Mouse (Mus musculus): ENCODE results near the gene Syt13.

Gene Syt13

GRCm38 (mm10) chr2:92958640-92959039, 43.7 kb downstream of the Syt13 start:
- in situ Hi-C loops (cut with MboI, MseI), result loop anchor here (5.0 kb wide), 1 partner anchor 71 kb away; no protein-coding TSS in a partner anchor

GRCm38 (mm10) chr2:92964345-92964744, 49.4 kb downstream of the Syt13 start:
- in situ Hi-C loops (cut with MboI, MseI), result no loop called here

DNA sequence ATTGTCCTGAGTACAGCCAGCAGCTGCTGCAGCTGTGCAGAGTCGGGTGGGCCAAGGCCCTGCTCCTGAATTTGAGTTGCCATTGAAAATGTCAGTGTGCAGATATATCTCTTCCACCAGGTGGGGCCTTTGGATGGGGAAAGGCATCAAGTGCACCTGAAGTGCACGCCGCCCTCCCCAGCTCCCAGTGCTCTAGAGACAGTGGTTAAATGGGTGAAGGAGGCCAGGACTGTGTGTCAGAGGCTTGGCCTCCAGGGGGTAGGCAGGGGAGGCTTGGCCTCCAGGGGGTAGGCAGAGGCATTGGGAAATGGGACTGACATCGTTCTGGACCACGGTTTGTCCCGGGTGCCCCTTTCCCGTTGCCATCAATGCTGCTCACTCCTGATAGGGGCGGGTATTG, 51.4 kb downstream of the Syt13 start:
- in situ Hi-C loops (cut with MboI, MseI), result no loop called here

GRCm38 (mm10) chr2:92967032-92967838, 52.3 kb downstream of the Syt13 start:
- in situ Hi-C loops (cut with MboI, MseI), result no loop called here

- in situ Hi-C loops (cut with MboI, MseI), result no loop called here
These were observed 52.9 kb downstream of the Syt13 start for GRCm38 (mm10) chr2:92967839-92968166.

DNA sequence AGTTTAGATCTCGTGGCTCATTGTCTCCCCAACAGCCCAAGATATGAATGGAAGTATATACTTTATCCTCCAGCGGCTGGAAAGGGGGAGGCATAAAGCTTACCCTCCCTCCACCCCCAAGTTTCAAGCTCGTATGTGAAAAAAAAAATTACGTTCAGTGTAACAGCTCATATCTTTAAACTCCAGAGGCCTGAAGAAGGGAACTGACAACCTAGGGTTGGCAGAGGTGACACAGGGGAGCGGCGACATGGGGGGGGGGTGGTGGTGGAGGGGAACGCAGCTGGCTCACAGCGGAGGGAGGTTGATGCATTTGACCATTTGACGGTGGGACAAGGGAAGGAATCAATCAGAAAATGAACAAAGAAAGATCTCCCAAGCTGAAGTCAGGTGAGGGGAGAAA, 56.2 kb downstream of the Syt13 start:
- in situ Hi-C loops (cut with MboI, MseI), result no loop called here

- in situ Hi-C loops (cut with MboI, MseI), result no loop called here
These were observed 56.6 kb downstream of the Syt13 start for GRCm38 (mm10) chr2:92971536-92971935.

GRCm38 (mm10) chr2:92972071-92972470, 57.2 kb downstream of the Syt13 start:
- in situ Hi-C loops (cut with MboI, MseI), result no loop called here

DNA sequence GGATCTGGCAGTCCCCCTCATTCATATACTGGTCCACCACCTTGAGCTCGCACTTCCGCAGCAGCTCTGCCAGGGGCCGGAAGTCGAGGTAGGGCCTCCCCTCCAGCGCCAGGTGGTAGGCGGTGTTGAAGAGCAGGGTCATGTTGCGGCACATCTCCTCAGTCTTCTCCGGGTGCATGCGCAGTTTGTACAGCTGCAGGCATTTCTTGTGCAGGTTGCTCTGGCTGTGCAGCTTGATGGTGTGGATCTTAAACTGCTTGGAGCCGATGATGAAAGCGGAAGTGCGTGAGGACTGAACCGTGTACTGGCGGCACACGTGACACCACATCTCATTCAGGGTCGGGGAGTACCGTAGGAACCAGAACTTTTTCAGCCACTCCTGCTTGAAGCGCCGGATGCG, 58.7 kb downstream of the Syt13 start:
- in situ Hi-C loops (cut with MboI, MseI), result no loop called here

DNA sequence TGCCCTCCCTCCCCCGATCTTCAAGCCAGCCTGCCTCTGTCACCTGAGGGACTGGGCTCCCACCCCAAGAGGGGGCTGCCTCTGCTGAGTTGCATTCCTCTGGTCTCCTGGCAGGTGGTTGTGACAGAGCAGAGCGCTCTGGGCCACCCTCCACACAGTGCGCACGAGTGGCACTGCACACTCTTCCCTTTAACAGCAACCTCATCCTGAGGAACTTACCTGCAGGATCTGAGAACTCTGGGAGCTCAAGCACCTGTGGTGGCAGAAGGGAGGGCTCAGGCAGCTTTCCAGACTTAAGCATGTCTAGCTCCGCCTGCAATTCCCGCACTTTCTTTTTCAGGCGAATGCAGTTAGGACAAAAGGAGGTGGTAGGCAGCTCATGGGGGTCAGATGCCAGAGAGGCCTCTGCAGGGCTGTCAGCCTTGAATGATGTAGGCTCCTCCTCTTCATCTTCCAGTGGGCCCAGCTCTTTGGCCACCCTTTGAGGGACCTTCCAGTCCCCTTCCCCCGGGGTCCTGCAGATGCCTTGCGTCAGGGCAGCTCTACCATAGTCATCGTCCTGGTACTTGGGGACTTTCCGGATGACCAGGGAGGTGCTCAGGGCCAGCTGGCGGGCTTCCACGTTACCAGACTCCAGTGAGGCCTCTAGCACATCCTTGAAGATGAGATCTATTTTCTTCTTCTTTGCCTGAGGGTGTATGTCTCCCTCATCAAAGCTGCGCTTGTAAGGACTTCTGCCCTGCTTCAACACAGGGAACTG, 60.3 kb downstream of the Syt13 start:
- in situ Hi-C loops (cut with MboI, MseI), result no loop called here

- in situ Hi-C loops (cut with MboI, MseI), result no loop called here
These were observed 65.3 kb downstream of the Syt13 start for GRCm38 (mm10) chr2:92980165-92980564.

GRCm38 (mm10) chr2:92982591-92983272, 67.8 kb downstream of the Syt13 start:
- in situ Hi-C loops (cut with MboI, MseI), result no loop called here

DNA sequence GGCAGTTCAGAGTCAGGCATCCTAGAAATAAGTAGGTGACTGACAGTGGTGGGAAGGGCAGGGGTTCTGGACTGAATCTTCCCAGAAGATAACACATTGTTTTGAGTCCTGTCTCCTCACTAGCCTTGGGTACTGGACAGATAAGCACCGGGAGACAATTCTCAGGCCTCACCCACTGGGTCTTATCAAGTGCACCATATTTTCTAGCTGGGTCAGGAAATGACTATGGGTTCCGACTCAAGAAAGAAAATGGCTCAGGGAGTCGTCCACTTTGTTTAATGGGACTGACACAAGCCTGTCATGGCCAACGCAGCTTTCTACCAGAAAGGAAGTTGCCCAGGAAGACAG, 68.3 kb downstream of the Syt13 start:
- in situ Hi-C loops (cut with MboI, MseI), result no loop called here

DNA sequence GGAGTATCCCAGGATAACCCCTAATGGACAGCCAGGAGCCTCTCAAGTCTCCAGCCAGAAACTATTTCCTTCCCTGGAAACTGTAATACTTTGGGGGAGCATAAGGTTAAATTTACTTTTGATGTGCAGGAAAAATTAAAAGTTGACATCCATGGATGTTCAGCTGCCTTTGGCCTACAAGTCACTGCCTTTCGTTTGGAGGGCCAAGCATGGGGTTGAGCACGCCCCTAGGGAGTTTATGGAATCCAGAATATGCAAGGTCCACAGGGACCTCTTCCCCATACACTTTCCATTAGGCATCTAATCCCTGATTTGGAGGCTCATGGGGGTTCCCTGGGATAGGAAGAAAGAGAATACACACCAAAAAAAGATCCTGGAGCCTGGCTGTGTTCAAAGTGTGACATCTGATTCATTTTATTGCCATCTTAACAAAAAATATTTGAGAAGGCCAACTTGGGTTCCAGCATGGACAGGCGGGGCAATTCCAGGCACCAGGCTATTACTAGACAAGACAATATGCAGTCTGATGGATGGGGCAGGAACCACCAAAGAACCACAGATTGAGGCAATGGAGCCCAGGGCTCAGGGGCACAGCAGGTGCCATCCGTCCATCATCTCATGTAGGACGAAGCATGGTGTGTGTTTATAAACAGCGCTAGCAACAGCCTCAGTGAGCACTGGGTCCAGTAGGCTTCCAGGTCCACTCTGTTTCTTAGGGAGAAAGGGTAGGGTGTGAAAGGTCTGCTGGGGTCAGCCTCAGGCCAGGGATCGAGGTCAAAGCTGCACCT, 69.6 kb downstream of the Syt13 start:
- in situ Hi-C loops (cut with MboI, MseI), result no loop called here

DNA sequence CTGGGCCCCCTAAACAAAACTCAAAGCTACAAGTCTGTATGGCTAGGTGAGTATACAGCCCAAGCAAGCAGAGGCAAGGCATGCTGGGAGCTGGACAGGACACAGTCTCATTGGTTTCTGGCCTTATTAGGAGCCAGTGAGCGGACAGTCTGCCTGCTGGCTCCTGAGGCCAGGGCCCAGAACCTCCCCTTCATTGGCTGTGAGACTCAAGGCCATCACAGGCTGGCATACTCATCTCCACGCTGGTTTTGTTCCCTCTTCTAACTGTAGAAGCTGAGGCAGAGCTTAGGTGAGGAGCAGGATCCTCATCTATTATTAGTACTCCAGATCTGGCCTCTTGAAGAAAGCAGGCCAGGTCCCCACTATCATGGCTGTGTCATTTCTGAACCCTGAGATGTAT, 70.3 kb downstream of the Syt13 start:
- in situ Hi-C loops (cut with MboI, MseI), result no loop called here

DNA sequence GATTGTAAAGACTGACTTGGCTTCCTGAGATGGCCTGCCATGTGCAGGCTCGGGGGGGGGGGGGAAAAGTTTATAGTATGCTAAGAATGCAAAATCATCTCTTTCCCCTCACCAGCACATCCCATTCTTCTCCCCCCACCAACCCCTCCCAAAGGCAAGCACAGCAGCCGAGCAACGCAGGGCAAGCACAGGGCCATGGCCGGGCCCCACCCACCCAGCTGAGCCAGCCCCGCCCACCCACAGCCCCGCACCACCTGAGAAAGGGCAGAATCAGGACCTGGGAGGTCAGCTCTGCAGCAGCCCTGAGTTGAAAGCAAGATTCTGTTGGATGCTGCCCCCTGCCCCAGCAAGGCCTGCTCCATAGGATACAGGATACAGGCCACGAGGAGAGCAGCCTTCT, 70.7 kb downstream of the Syt13 start:
- in situ Hi-C loops (cut with MboI, MseI), result no loop called here

DNA sequence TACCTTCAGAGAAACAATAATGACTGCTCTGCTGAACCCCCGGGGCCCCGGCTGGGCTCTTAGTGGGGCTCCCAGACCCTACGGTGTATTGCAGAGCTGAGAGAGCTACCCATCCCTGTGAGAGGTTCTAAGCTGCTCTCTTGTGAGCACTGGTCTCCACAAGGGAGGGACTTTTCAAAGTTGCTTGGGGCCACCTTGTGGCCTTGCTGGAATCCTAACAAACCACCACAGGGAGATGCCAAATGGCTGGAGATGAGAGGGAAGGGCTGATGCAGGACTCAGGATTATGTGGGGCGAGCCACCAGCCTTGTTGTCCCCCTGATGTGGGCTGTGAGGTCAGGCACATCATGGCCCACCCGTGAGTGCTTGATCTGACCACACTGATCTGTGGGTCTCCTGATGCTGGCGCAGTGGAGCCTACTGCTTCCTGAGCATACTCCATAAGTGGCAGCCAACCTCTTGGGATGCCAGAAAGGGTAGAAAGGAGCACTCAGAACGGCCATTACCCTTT, 72.3 kb downstream of the Syt13 start:
- in situ Hi-C loops (cut with MboI, MseI), result no loop called here

DNA sequence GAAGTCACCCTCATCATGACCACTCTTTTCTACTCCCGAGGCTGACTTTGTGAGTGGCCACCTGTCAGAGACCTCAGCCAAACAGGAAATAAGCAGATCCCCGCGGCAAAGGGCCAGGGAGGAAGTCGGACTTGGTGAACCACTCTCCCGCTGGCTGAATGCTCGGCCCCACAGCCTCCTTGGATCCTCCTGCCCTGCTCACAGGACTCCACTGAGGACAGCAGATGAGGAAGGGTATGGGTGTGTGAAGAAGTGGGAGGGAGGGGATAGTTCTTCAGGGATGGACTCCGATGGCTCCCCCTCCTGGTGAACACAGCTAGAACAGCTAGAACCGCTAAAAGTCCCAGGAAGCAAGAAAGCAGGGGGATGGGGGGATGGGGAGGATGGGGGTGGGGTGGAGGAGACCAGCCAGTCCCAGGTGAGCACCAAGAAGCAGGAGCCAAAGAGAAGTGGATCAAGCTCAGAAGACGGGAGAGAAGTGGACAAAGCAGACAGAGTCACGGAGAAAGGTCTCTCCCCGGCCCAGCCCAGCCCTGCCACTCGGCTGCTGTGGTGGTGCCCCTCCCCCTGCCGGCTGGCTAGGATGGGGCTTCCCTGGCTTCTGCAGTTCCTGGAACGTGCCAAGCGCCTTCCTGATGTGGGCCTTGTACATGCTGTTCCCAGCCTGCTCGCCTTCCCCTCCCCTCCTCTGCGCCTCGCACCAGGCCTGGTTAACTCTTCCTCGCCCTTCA, 73.2 kb downstream of the Syt13 start:
- in situ Hi-C loops (cut with MboI, MseI), result no loop called here

- in situ Hi-C loops (cut with MboI, MseI), result no loop called here
These were observed 74.7 kb downstream of the Syt13 start for GRCm38 (mm10) chr2:92989593-92989992.

DNA sequence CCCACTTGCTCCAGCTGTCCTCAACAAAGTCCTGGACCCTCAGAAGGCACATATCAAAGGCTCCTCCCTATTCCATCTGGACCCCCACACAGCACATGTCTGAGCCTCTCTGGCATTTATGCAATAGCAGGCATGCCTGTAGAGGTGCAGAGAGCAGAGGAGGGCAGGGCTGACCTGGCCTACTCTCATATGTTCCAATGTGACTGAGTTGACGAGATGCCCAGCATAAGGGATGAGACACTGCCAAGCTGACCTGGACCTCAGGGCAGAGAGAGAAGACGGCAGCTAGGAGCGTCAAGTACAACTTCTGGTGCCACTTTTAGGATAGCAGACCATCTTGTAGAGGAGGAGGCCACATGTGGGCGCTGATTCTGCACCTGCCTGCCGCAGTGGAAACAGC, 77.1 kb downstream of the Syt13 start:
- in situ Hi-C loops (cut with MboI, MseI), result no loop called here

- in situ Hi-C loops (cut with MboI, MseI), result no loop called here
These were observed 90.1 kb downstream of the Syt13 start for GRCm38 (mm10) chr2:93005028-93005427.
